Mouse (Mus musculus): ENCODE measurements at regions not wholly inside any gene's neighbourhood (a gene's known extent, or its start where the extent isn't known, plus 50 kb on each side); places are given as distances from the start of the nearest gene placed in this dataset.

DNA sequence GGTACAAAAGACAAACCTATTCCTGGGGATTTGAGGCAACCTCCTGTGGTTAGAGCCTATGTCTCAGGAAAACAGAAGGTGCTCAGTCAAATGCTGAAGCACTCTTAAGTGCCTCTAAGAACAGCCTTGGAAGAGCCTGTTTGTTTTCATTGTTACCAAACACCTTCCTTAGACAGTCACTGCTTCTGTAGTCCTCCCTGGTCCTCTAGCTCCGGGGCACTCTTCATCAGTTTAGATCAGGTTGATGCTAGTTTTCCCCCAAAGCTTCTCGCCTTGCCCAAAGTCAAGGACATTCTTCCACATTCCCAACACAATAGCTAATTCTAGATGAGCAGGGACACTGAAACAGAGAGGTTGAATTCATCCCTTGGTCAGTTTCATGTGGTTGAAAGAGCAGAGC, 290.6 kb upstream of the Stt3b start:
- no peak for TF ChIP-seq CTCF (IDR thresholded peaks at IDR 0.05; ENCODE audit: insufficient read depth, low read length)
- TF ChIP-seq POLR2A (IDR thresholded peaks at IDR 0.05; ENCODE audit: borderline replicate concordance, extremely low read depth, low read depth, low read length), result no peak
